Mouse (Mus musculus) CH12.LX (cell line): ENCODE results near the gene Nat9. TPM values are rescaled to one million over a fixed set of nuclear protein-coding genes. Genes with fewer than 3 reads are reported as not detected.

ENCODE experiments used
- DNase-seq: peaks from one replicate; pipeline ENCODE4 v3.0.0-alpha.2; 2013; ENCODE audit errors: extremely low read depth
- H3K27ac ChIP-seq: 2 replicates; pipeline ENCODE4 v1.5.1; 2012; ENCODE audit warnings: low read depth, mild to moderate bottlenecking, control low read depth, moderate library complexity; ENCODE audit not compliant: insufficient read depth
- H3K27me3 ChIP-seq: replicated peaks from 2 replicates; pipeline ENCODE3; 2012; ENCODE audit warnings: inconsistent platforms
- H3K36me3 ChIP-seq, 2 experiments: replicated peaks in 1 of 2; 2 replicates each; pipeline versions ENCODE3 to v1.6.1; 2012; ENCODE audit warnings: inconsistent platforms in 1 of 2, low read length in 1 of 2, mild to moderate bottlenecking in 1 of 2, mixed read lengths in 1 of 2, moderate library complexity in 1 of 2; ENCODE audit not compliant: control insufficient read depth in 1 of 2, insufficient read depth in 1 of 2
- H3K4me1 ChIP-seq, 2 experiments: 2 replicates each; pipeline ENCODE4 v1.6.1; 2012; ENCODE audit warnings: inconsistent platforms in 1 of 2, moderate library complexity in 1 of 2; ENCODE audit not compliant: insufficient read depth in 2 of 2, control insufficient read depth in 1 of 2
- H3K4me2 ChIP-seq: 2 replicates; pipeline ENCODE4 v1.6.1; 2012; ENCODE audit warnings: low read depth, mild to moderate bottlenecking, control low read depth; ENCODE audit not compliant: poor library complexity, insufficient read depth, severe bottlenecking
- H3K4me3 ChIP-seq, 3 experiments: fragments of 150-350 bp in 1 of 3; sonication (generic) in 1 of 3; replicated peaks in 1 of 3; 2 replicates each; pipeline versions ENCODE3 to v1.5.1; 2011 to 2012; ENCODE audit warnings: low read depth in 2 of 3, low read length in 2 of 3, mild to moderate bottlenecking in 2 of 3, moderate library complexity in 2 of 3, control low read depth in 1 of 3, improper control_type of control experiment in 1 of 3, inconsistent platforms in 1 of 3, mixed read lengths in 1 of 3; ENCODE audit not compliant: poor library complexity in 1 of 3
- H3K79me2 ChIP-seq: replicated peaks from 2 replicates; pipeline ENCODE4 v1.6.1; 2012; ENCODE audit warnings: mild to moderate bottlenecking, moderate library complexity; ENCODE audit not compliant: control insufficient read depth, poor library complexity, insufficient read depth, severe bottlenecking; ENCODE audit errors: extremely low read depth
- H3K9ac ChIP-seq: 2 replicates; pipeline ENCODE4 v1.6.1; 2012; ENCODE audit warnings: low read depth, mild to moderate bottlenecking, control low read depth, moderate library complexity; ENCODE audit not compliant: insufficient read depth
- H3K9me3 ChIP-seq: replicated peaks from 2 replicates; pipeline ENCODE3; 2012; ENCODE audit warnings: low read length, inconsistent platforms, mixed read lengths
- CHD1 ChIP-seq: IDR thresholded peaks from 2 replicates; pipeline ENCODE4 v1.6.1; 2012; ENCODE audit warnings: low read depth, low read length, improper control_type of control experiment, inconsistent platforms
- CHD2 ChIP-seq: IDR thresholded peaks from 2 replicates; pipeline ENCODE4 v1.6.1; 2011; ENCODE audit warnings: low read length, improper control_type of control experiment
- CTCF ChIP-seq, 2 experiments: IDR thresholded peaks in 1 of 2; conservative IDR thresholded peaks in 1 of 2; 2 replicates each; pipeline ENCODE4 v1.5.1; 2011 to 2012; ENCODE audit warnings: low read depth in 2 of 2, low read length in 2 of 2, improper control_type of control experiment in 1 of 2, inconsistent platforms in 1 of 2, mild to moderate bottlenecking in 1 of 2, moderate library complexity in 1 of 2
- E2F4 ChIP-seq: IDR thresholded peaks from 2 replicates; pipeline ENCODE4 v1.6.1; 2011; ENCODE audit warnings: low read depth, low read length, improper control_type of control experiment; ENCODE audit not compliant: insufficient replicate concordance
- ELF1 ChIP-seq: IDR thresholded peaks from 2 replicates; pipeline ENCODE4 v1.6.1; 2014; ENCODE audit warnings: low read depth, mild to moderate bottlenecking, inconsistent platforms, low read length, improper control_type of control experiment
- EP300 ChIP-seq: IDR thresholded peaks from 2 replicates; pipeline ENCODE4 v1.6.1; 2011; ENCODE audit warnings: low read length, improper control_type of control experiment
- IRF4 ChIP-seq: IDR thresholded peaks from 2 replicates; pipeline ENCODE4 v1.6.1; 2014; ENCODE audit warnings: low read depth, mild to moderate bottlenecking, inconsistent platforms, low read length, improper control_type of control experiment
- JUN ChIP-seq: IDR thresholded peaks from 2 replicates; pipeline ENCODE4 v1.6.1; 2011; ENCODE audit warnings: low read depth, mild to moderate bottlenecking, low read length, improper control_type of control experiment, moderate library complexity; ENCODE audit not compliant: insufficient read depth
- JUND ChIP-seq: conservative IDR thresholded peaks from 2 replicates; pipeline ENCODE4 v1.6.1; 2011; ENCODE audit warnings: low read depth, low read length, improper control_type of control experiment
- MAX ChIP-seq: IDR thresholded peaks from 2 replicates; pipeline ENCODE4 v1.6.1; 2011; ENCODE audit warnings: low read length, improper control_type of control experiment
- MAZ ChIP-seq: IDR thresholded peaks from 2 replicates; pipeline ENCODE4 v1.6.1; 2012; ENCODE audit warnings: low read depth, mild to moderate bottlenecking, inconsistent platforms, low read length, improper control_type of control experiment, moderate library complexity
- MXI1 ChIP-seq: IDR thresholded peaks from 2 replicates; pipeline ENCODE4 v1.6.1; 2011; ENCODE audit warnings: mild to moderate bottlenecking, low read depth, low read length, improper control_type of control experiment
- PAX5 ChIP-seq: IDR thresholded peaks from 2 replicates; pipeline ENCODE4 v1.6.1; 2012; ENCODE audit warnings: low read length, inconsistent platforms, mixed read lengths
- POLR2A ChIP-seq: IDR thresholded peaks from 2 replicates; pipeline ENCODE4 v1.6.1; 2011; ENCODE audit warnings: low read depth, mild to moderate bottlenecking, improper control_type of control experiment, low read length
- POLR2AphosphoS2 ChIP-seq: IDR thresholded peaks from 2 replicates; pipeline ENCODE4 v1.6.1; 2011; ENCODE audit warnings: low read depth, low read length, improper control_type of control experiment
- SIN3A ChIP-seq: IDR thresholded peaks from 2 replicates; pipeline ENCODE4 v1.6.1; 2012; ENCODE audit warnings: low read length, improper control_type of control experiment, inconsistent platforms
- SMC3 ChIP-seq: IDR thresholded peaks from 2 replicates; pipeline ENCODE4 v1.6.1; 2011; ENCODE audit warnings: low read depth, low read length, improper control_type of control experiment
- TBP ChIP-seq: conservative IDR thresholded peaks from 2 replicates; pipeline ENCODE4 v1.6.1; 2011; ENCODE audit warnings: low read depth, low read length, improper control_type of control experiment
- TCF12 ChIP-seq: IDR thresholded peaks from 2 replicates; pipeline ENCODE4 v1.6.1; 2014; ENCODE audit warnings: low read depth, mild to moderate bottlenecking, inconsistent platforms, low read length, improper control_type of control experiment
- USF1 ChIP-seq: IDR thresholded peaks from 2 replicates; pipeline ENCODE4 v1.6.1; 2014; ENCODE audit warnings: low read depth, mild to moderate bottlenecking, inconsistent platforms, low read length, improper control_type of control experiment
- USF2 ChIP-seq: conservative IDR thresholded peaks from 2 replicates; pipeline ENCODE4 v1.6.1; 2011; ENCODE audit warnings: low read depth, low read length, improper control_type of control experiment
- ZC3H11A ChIP-seq: IDR thresholded peaks from 2 replicates; pipeline ENCODE4 v1.6.1; 2012; ENCODE audit warnings: low read depth, mild to moderate bottlenecking, inconsistent platforms, low read length, improper control_type of control experiment
- ZMIZ1 ChIP-seq: IDR thresholded peaks from 2 replicates; pipeline ENCODE4 v1.6.1; 2012; ENCODE audit warnings: low read depth, mild to moderate bottlenecking, inconsistent platforms, low read length, improper control_type of control experiment
- ZNF384 ChIP-seq: IDR thresholded peaks from 2 replicates; pipeline ENCODE4 v1.6.1; 2012; ENCODE audit warnings: low read depth, low read length, improper control_type of control experiment, inconsistent platforms
- dilution Hi-C: fragments of 300-500 bp; cut with MboI; formaldehyde crosslinking; loops from 2 replicates; pipeline ENCODE4 v1.14.3; 2020; ENCODE audit warnings: low sequenced_read_pairs; ENCODE audit not compliant: extremely low pct_unique_long_range_greater_than_20kb, extremely low pct_ligation_motif_present
- in situ Hi-C: fragments of 300-500 bp; cut with MboI; formaldehyde crosslinking; loops from 3 replicates; pipeline ENCODE4 v1.14.3; 2019; ENCODE audit warnings: low sequenced_read_pairs, low pct_ligation_motif_present, low pct_unique_long_range_greater_than_20kb, mixed read lengths
- polyA plus RNA-seq: library from polyadenylated mRNA; unstranded; fragments of >175 nt; gene quantifications from 2 replicates; pipeline ENCODE4 v1.2.1, GENCODE M21; 2012; ENCODE audit warnings: low read depth; ENCODE audit not compliant: insufficient read length
- total RNA-seq, 2 experiments: library from RNA; depleted of rRNA; stranded (reverse); fragments of 300-350 nt in 1 of 2; fragments of >200 nt in 1 of 2; gene quantifications; 2 replicates each; pipeline ENCODE4 v1.2.3; 2012 to 2014

The Nat9 gene
- total and polyA plus RNA-seq, 3 experiments = 24.1 to 74.0 (median 30.6) TPM

DNA sequence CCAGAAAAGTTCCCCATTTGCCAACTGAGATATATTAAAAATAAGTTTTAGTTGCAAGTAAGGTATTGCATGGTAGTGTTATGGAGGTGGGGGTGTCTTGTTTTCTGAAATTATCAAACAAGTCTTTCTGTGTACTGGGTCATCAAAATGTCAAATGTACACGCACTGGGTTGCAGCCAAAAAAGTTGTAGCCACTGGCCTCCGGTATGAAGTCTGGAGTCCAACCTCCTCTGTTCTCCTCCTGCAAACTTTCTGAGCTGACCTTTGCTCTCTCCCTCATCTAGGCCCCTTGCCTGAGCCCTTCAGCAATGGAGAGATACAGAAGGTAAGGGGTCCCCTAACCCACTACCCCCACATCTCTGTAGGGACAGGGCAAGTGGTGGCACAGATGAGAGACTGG is 8.9 kb downstream of the Nat9 start:
- peaks cover 15 to 18% of the 10 kb centered on the region in 2 experiments for H3K4me1 ChIP-seq
- H3K36me3 ChIP-seq = peaks cover 68 to 89% of the 10 kb centered on the region in 2 experiments

DNA sequence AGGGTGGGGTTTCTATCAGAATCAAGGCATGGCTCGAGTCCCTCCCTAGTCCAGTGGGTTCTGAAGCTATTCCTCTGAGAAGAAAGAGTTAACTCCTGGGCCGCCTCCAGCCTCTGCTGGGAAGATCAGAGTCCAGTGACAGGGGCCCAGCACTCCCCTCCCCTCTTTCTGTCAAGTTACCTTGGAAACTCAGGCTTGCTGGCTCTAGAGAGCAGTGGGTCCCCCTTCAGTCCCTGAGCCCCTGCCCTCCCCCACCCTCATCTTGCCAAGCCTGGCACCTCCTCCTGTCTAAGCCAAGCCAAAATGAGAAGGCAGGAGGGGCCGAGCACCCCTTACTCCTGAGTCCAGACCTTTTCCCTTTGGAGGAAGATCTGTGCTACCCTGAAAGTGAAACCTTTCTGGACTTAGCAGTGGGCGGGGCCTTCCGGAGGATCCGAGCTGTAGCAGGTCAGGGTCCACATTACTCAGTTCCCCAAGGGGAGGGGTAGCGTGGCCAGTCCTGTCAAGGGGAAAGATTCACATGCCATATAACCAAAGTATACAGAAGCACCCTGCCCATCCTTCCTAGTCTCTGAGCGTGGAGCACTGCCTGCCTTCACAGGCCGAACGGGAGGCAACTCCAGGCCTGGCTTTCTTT is 10.0 kb downstream of the Nat9 start:
- Histone ChIP-seq H3K27me3 (no peaks in the 10 kb centered on the region), H3K79me2 (no peaks in the 10 kb centered on the region), H3K4me2 (no peak overlapping the region), H3K9ac (no peak overlapping the region), H3K4me1 (peaks cover 17 to 27% of the 10 kb centered on the region in 2 experiments), H3K27ac (no peak overlapping the region), H3K36me3 (peaks cover 58 to 78% of the 10 kb centered on the region in 2 experiments), H3K4me3 (no peak overlapping the region), H3K9me3 (no peaks in the 10 kb centered on the region)
- in situ Hi-C loops (no loop called here), dilution Hi-C loops (no loop called here)
- no peak for DNase-seq
- TF ChIP-seq USF1 (no peak), ZC3H11A (no peak), IRF4 (no peak), POLR2A (no peak), ZNF384 (no peak), MXI1 (no peak), SMC3 (no peak), TCF12 (no peak), CHD1 (no peak), E2F4 (no peak)

More for the DNA sequence above, 8.9 kb downstream of the Nat9 start:
- no peak overlapping the region for H3K27ac ChIP-seq
- TF ChIP-seq CHD2 (no peak), MXI1 (no peak), EP300 (no peak), TBP (no peak), USF2 (no peak), PAX5 (no peak), IRF4 (no peak), JUN (no peak), MAZ (no peak), ELF1 (no peak), ZNF384 (no peak), ZMIZ1 (no peak), POLR2AphosphoS2 (no peak), SIN3A (no peak), CTCF (conservative IDR thresholded peaks at IDR 0.05 in 1 of 2, IDR thresholded peaks at IDR 0.05 in 1 of 2; ENCODE audit: low read depth in 2 of 2, low read length in 2 of 2) (no peak), JUND (no peak), MAX (no peak)
- TF ChIP-seq, all 38 proteins: peak for 0
- no peaks in the 10 kb centered on the region for H3K9me3 ChIP-seq
- in situ Hi-C loops = no loop called here
- DNase-seq = no peak
- H3K4me2 ChIP-seq = no peak overlapping the region
- dilution Hi-C loops = no loop called here
- no peak overlapping the region for H3K9ac ChIP-seq
- no peak overlapping the region for H3K4me3 ChIP-seq
- no peaks in the 10 kb centered on the region for H3K27me3 ChIP-seq
- H3K79me2 ChIP-seq = no peaks in the 10 kb centered on the region
